Mouse (Mus musculus): Measurements from ENCODE around the gene Daam1. TPM values are rescaled to one million over a fixed set of nuclear protein-coding genes. Genes with fewer than 3 reads are reported as not detected.

Gene Daam1
- total and polyA plus RNA-seq, 2 experiments = 7.7 to 33.4 TPM

DNA sequence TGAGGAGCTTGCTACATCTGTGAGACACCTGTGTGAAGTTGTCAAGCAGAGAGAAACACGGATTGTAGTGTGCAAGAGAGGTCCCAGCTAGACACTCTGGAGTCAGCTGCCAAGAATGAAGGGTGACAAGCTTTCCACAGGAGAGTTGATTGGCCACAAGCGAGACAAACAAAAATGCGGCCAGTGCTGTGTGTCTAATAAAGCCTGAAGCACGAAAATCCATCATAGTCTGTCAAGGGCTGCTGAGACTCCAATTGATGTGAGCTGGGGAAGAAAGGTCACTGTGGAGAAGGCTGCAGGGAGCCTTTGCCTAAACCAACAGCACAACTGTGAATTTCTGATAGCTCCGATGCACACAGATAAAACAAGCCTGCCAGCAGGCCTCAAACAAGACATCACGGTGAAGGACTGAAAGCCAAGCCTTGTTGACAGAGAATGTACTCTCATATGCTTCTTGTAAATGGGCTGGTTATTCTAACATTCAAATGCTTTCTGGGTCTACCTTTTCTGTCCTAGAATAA lies 194.5 kb downstream of the Daam1 start:
- DNase-seq (ENCODE audit: extremely low read depth, low read depth, low spot score) = no peak
- H3K79me2 ChIP-seq (ENCODE audit: control insufficient read depth, insufficient read depth, low read length) = no peaks in the 10 kb centered on the region
- no peak overlapping the region for H3K9ac ChIP-seq (ENCODE audit: low read depth, low read length)
- WGBS = 79% methylated on average over 6 of the region's 6 CpGs
- TF ChIP-seq CTCF (IDR thresholded peaks at IDR 0.05; ENCODE audit: low read depth, low read length) (no peak), POLR2A (IDR thresholded peaks at IDR 0.05; ENCODE audit: extremely low read depth, insufficient read depth, low read length) (no peak)
- H3K27ac ChIP-seq (replicated peaks; ENCODE audit: insufficient read depth, low read depth, low read length) = no peak overlapping the region
- no peaks in the 10 kb centered on the region for H3K36me3 ChIP-seq (ENCODE audit: control insufficient read depth, insufficient read depth, low read length)
- H3K27me3 ChIP-seq (ENCODE audit: control insufficient read depth, insufficient read depth, low read length) = no peaks in the 10 kb centered on the region
- no peak overlapping the region for H3K4me3 ChIP-seq (ENCODE audit: insufficient read depth, low read depth, low read length)
- no peaks in the 10 kb centered on the region; the same call in 1 of the 2 replicates for H3K4me1 ChIP-seq (ENCODE audit: control insufficient read depth, insufficient read depth, low read length)

DNA sequence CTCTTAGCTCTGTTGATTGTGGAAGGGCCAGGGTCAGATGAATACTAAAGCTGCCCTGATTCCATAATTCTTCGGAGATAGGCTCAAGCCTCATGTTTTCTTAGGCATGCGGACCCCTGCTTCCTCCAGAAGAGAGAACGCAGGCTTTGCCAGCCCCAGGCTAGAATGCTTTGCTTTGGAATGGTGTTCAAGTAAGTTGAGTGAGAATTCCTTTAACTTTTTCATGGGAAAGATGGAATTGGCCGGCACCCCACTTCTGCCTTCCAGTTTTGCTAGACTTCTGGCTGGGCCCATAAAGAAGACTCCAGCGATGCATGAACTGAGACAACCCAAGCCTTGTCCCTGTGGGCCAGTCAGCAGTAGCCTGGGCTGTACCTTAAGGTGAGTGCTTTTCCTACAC lies 200.3 kb downstream of the Daam1 start:
- Histone ChIP-seq H3K27me3 (ENCODE audit: control insufficient read depth, insufficient read depth, low read length) (no peaks in the 10 kb centered on the region), H3K4me3 (ENCODE audit: insufficient read depth, low read depth, low read length) (no peak overlapping the region), H3K4me1 (ENCODE audit: control insufficient read depth, insufficient read depth, low read length) (no peaks in the 10 kb centered on the region; the same call in 1 of the 2 replicates), H3K36me3 (ENCODE audit: control insufficient read depth, insufficient read depth, low read length) (no peaks in the 10 kb centered on the region), H3K27ac (replicated peaks; ENCODE audit: insufficient read depth, low read depth, low read length) (peak overlapping the region; percentile 72), H3K9ac (ENCODE audit: low read depth, low read length) (no peak overlapping the region), H3K79me2 (ENCODE audit: control insufficient read depth, insufficient read depth, low read length) (no peaks in the 10 kb centered on the region)
- 92% methylated on average over 5 of the region's 5 CpGs for WGBS
- TF ChIP-seq POLR2A (IDR thresholded peaks at IDR 0.05; ENCODE audit: extremely low read depth, insufficient read depth, low read length) (no peak), CTCF (IDR thresholded peaks at IDR 0.05; ENCODE audit: low read depth, low read length) (no peak)
- DNase-seq (ENCODE audit: extremely low read depth, low read depth, low spot score) = no peak

DNA sequence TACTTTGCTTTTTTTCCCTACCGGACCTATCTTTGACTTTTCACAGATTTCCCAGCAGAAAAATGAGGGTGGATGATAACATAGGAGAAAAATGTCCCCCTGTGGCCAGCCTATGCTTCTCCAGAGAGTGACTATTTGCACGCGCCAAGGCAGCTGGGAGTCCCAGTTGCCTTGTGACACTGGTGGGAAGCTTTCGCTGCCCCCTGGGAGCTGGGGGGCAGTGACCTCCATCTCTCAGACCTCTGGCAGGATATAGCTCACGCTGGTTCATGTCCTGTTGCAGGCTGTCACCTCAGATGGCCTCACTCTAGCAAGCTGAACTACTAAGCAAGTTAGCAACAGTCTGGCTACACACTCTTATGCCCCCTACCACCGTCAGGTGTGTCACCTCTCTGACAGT lies 200.9 kb downstream of the Daam1 start:
- Histone ChIP-seq H3K27me3 (ENCODE audit: control insufficient read depth, insufficient read depth, low read length) (no peaks in the 10 kb centered on the region), H3K36me3 (ENCODE audit: control insufficient read depth, insufficient read depth, low read length) (no peaks in the 10 kb centered on the region), H3K9ac (ENCODE audit: low read depth, low read length) (no peak overlapping the region), H3K4me1 (ENCODE audit: control insufficient read depth, insufficient read depth, low read length) (no peaks in the 10 kb centered on the region; the same call in 1 of the 2 replicates), H3K4me3 (ENCODE audit: insufficient read depth, low read depth, low read length) (no peak overlapping the region), H3K79me2 (ENCODE audit: control insufficient read depth, insufficient read depth, low read length) (no peaks in the 10 kb centered on the region), H3K27ac (replicated peaks; ENCODE audit: insufficient read depth, low read depth, low read length) (peak overlapping the region; percentile 72; the same call in 1 of the 2 replicates)
- TF ChIP-seq CTCF (IDR thresholded peaks at IDR 0.05; ENCODE audit: low read depth, low read length) (no peak), POLR2A (IDR thresholded peaks at IDR 0.05; ENCODE audit: extremely low read depth, insufficient read depth, low read length) (no peak)
- peak; percentile 29 for DNase-seq (ENCODE audit: extremely low read depth, low read depth, low spot score)
- 82% methylated on average over 6 of the region's 6 CpGs for WGBS

DNA sequence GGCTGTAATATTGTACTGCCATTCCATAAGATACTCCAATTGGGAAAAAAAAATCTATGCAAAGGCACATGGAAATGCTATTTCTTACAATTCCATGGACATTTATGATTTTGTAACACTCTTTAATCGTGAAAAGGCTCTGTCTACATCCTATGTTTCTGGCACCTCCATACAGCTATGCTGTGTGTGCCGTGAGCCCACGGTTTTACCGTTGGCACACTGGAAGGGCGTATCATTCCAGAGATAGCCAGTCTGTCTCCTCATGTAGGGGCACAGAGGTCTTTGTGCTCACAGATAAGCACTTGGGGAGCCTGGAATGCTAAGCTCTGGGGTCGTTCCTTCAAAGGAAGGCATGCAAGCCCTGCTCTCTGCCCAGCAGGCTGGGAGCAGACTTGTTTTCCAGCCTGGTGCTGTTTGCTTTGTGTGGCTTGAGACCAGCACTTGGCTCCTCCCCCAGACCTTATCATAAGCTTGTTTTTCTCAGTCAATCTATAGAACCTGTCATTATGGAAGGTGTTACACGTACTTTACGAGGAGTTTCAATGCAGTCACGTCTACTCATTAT lies 205.3 kb downstream of the Daam1 start:
- Histone ChIP-seq H3K9ac (ENCODE audit: low read depth, low read length) (no peak overlapping the region), H3K36me3 (ENCODE audit: control insufficient read depth, insufficient read depth, low read length) (no peaks in the 10 kb centered on the region), H3K79me2 (ENCODE audit: control insufficient read depth, insufficient read depth, low read length) (no peaks in the 10 kb centered on the region), H3K4me3 (ENCODE audit: insufficient read depth, low read depth, low read length) (no peak overlapping the region), H3K4me1 (ENCODE audit: control insufficient read depth, insufficient read depth, low read length) (no peaks in the 10 kb centered on the region; the same call in 1 of the 2 replicates), H3K27ac (replicated peaks; ENCODE audit: insufficient read depth, low read depth, low read length) (no peak overlapping the region), H3K27me3 (ENCODE audit: control insufficient read depth, insufficient read depth, low read length) (no peaks in the 10 kb centered on the region)
- TF ChIP-seq CTCF (IDR thresholded peaks at IDR 0.05; ENCODE audit: low read depth, low read length) = no peak
- TF ChIP-seq POLR2A (IDR thresholded peaks at IDR 0.05; ENCODE audit: extremely low read depth, insufficient read depth, low read length) = no peak
- no peak for DNase-seq (ENCODE audit: extremely low read depth, low read depth, low spot score)
- 69% methylated on average over 9 of the region's 9 CpGs for WGBS

DNA sequence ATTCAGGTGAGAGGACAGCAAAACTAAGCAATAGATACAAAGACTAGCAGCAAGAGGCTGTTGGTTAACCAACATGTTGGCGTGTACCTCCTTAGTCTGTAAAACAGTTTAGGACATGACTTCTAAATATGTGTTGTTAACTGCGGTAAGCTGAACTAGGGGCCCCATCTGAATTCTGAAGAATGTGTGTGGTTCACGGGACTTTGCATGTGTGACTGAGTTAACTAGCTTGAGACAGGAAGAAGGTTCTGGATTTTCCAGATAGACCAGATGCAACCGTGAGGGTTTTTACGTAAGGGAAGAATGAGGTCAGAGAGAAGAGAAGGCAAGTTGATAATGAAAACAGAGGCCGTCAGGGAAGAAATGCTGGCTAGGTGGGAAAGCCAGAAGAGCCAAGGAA lies 206.2 kb downstream of the Daam1 start:
- no peaks in the 10 kb centered on the region for H3K27me3 ChIP-seq (ENCODE audit: control insufficient read depth, insufficient read depth, low read length)
- H3K27ac ChIP-seq (replicated peaks; ENCODE audit: insufficient read depth, low read depth, low read length) = no peak overlapping the region
- no peak overlapping the region for H3K9ac ChIP-seq (ENCODE audit: low read depth, low read length)
- WGBS = 83% methylated on average over 6 of the region's 6 CpGs
- no peak overlapping the region for H3K4me3 ChIP-seq (ENCODE audit: insufficient read depth, low read depth, low read length)
- no peak for TF ChIP-seq CTCF (IDR thresholded peaks at IDR 0.05; ENCODE audit: low read depth, low read length)
- no peak for TF ChIP-seq POLR2A (IDR thresholded peaks at IDR 0.05; ENCODE audit: extremely low read depth, insufficient read depth, low read length)
- H3K79me2 ChIP-seq (ENCODE audit: control insufficient read depth, insufficient read depth, low read length) = no peaks in the 10 kb centered on the region
- no peak for DNase-seq (ENCODE audit: extremely low read depth, low read depth, low spot score)
- no peaks in the 10 kb centered on the region for H3K36me3 ChIP-seq (ENCODE audit: control insufficient read depth, insufficient read depth, low read length)
- H3K4me1 ChIP-seq (ENCODE audit: control insufficient read depth, insufficient read depth, low read length) = no peaks in the 10 kb centered on the region; the same call in 1 of the 2 replicates

DNA sequence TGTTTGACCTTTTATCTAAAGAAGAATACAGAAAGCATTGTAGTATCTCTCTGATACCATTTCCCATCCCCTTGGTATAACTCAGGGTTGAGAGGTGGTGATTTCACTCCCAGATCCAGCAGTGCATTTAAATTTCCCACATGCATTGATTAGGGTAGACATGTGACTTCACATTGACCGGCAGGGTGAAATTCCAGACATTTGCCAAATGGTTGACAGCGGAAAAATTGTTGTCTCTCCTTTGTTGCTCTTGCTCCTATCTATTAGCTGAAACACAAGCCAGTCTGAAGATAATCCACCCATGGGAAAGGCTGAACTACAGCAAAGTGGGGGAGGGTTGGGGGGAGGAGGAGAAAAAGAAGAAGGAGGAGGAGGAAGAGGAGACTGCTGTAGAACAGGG lies 208.0 kb downstream of the Daam1 start:
- H3K9ac ChIP-seq (ENCODE audit: low read depth, low read length) = no peak overlapping the region
- DNase-seq (ENCODE audit: extremely low read depth, low read depth, low spot score) = peak; percentile 19
- no peak overlapping the region for H3K27ac ChIP-seq (replicated peaks; ENCODE audit: insufficient read depth, low read depth, low read length)
- H3K4me3 ChIP-seq (ENCODE audit: insufficient read depth, low read depth, low read length) = no peak overlapping the region
- TF ChIP-seq POLR2A (IDR thresholded peaks at IDR 0.05; ENCODE audit: extremely low read depth, insufficient read depth, low read length) (no peak), CTCF (IDR thresholded peaks at IDR 0.05; ENCODE audit: low read depth, low read length) (no peak)
- 14% methylated on average over 2 of the region's 2 CpGs for WGBS
- H3K27me3 ChIP-seq (ENCODE audit: control insufficient read depth, insufficient read depth, low read length) = no peaks in the 10 kb centered on the region
- no peaks in the 10 kb centered on the region for H3K36me3 ChIP-seq (ENCODE audit: control insufficient read depth, insufficient read depth, low read length)
- H3K79me2 ChIP-seq (ENCODE audit: control insufficient read depth, insufficient read depth, low read length) = no peaks in the 10 kb centered on the region
- H3K4me1 ChIP-seq (ENCODE audit: control insufficient read depth, insufficient read depth, low read length) = no peaks in the 10 kb centered on the region; the same call in 1 of the 2 replicates
